Mouse (Mus musculus) heart, postnatal 0 days (tissue): ENCODE measurements at regions not wholly inside any gene's neighbourhood (a gene's known extent, or its start where the extent isn't known, plus 50 kb on each side); places are given as distances from the start of the nearest gene placed in this dataset.

Experiments
- CTCF ChIP-seq: IDR thresholded peaks from 2 replicates; pipeline ENCODE4 v1.5.1; 2016; ENCODE audit warnings: antibody characterized with exemption, control low read depth, low read depth
- EP300 ChIP-seq: IDR thresholded peaks from 2 replicates; pipeline ENCODE4 v1.6.1; 2016; ENCODE audit warnings: antibody characterized with exemption, low read depth

- TF ChIP-seq CTCF (no peak), EP300 (no peak)
Observed at GRCm38 (mm10) chr1:90431783-90432182, 171.0 kb upstream of the Cops8 start.
